Mouse (Mus musculus) left cerebral cortex, adult 2 months (tissue): ENCODE measurements around the gene Hand1. TPM values are rescaled to one million over a fixed set of nuclear protein-coding genes. Genes with fewer than 3 reads are reported as not detected.
A peak's percentile ranks its signal among the peaks of the same experiment; 100 is the strongest.
"Not testable (repeated sequence)": the region's sequence is repeated elsewhere in the genome, so short reads cannot be mapped to it uniquely, and the experiment has no call there.

Experiments
- DNase-seq, 2 experiments: peaks; one replicate each; pipeline ENCODE4 v3.0.0; 2021 to 2022; ENCODE audit warnings: low spot score in 2 of 2, mixed read lengths in 1 of 2; ENCODE audit errors: extremely low spot score in 1 of 2
- H3K27ac ChIP-seq: fragments of 200-600 bp; 2 replicates; pipeline ENCODE4 v1.8.1; 2022
- H3K4me3 ChIP-seq: fragments of 200-600 bp; 2 replicates; pipeline ENCODE4 v1.8.1; 2022
- CTCF ChIP-seq: fragments of 200-600 bp; IDR thresholded peaks from 2 replicates; pipeline ENCODE4 v1.8.1; 2022; ENCODE audit warnings: antibody characterized with exemption, mild to moderate bottlenecking, moderate library complexity
- intact Hi-C: fragments of 180-260 bp; cut with DNase I; formaldehyde crosslinking; loops from one replicate; pipeline ENCODE4 v1.15.1; 2025
- long read RNA-seq, 2 experiments: library from polyadenylated mRNA; stranded (forward); transcript quantifications; one replicate each; pipeline ENCODE4 v2.0.0; 2021; ENCODE audit warnings: borderline mapping rate in 2 of 2
- total RNA-seq, 2 experiments: library from RNA; stranded (reverse); gene quantifications; 2 replicates each; pipeline ENCODE4 v1.2.3; 2021

Hand1 gene
- total RNA-seq = not detected
- long read RNA-seq, experiment 1 = 0 reads
- long read RNA-seq, experiment 2 = 0 reads

GRCm38 (mm10) chr11:57832552-57833201, at the start of gene Hand1:
Hand1 (minus strand) TSS chr11:57832818.
- TF ChIP-seq CTCF = no peak
- no peak within 1 kb of the TSS for H3K27ac ChIP-seq

GRCm38 (mm10) chr11:57876157-57876556, 43.5 kb upstream of the Hand1 start:
- intact Hi-C loops = no loop called here
- no peak for TF ChIP-seq CTCF
- no peak overlapping the region for H3K27ac ChIP-seq

More at GRCm38 (mm10) chr11:57832552-57833201, at the start of gene Hand1:
- intact Hi-C loops = no loop called here
- DNase-seq = no peak
- no peak within 1 kb of the TSS for H3K4me3 ChIP-seq

GRCm38 (mm10) chr11:57873014-57873413, 40.4 kb upstream of the Hand1 start:
- intact Hi-C loops = no loop called here
- DNase-seq = no peak
- TF ChIP-seq CTCF = no peak
- Histone ChIP-seq H3K4me3 (no peak overlapping the region), H3K27ac (no peak overlapping the region)

More at GRCm38 (mm10) chr11:57876157-57876556, 43.5 kb upstream of the Hand1 start:
- DNase-seq = no peak
- H3K4me3 ChIP-seq = no peak overlapping the region

GRCm38 (mm10) chr11:57868753-57869460, 36.3 kb upstream of the Hand1 start:
- intact Hi-C loops = loop anchor here (2.0 to 5.0 kb wide), 2 partner anchors 48 to 66 kb away; no protein-coding TSS in a partner anchor
- no peak overlapping the region for H3K27ac ChIP-seq
- DNase-seq = peak in 1 of 2 experiments; percentile 15
- TF ChIP-seq CTCF = peak; percentile 65
- no peak overlapping the region for H3K4me3 ChIP-seq

- H3K4me3 ChIP-seq = no peak overlapping the region
- no peak overlapping the region for H3K27ac ChIP-seq
- intact Hi-C loops = loop anchor here (5.0 kb wide), 1 partner anchor 51 kb away; no protein-coding TSS in a partner anchor
- DNase-seq = no peak
- no peak for TF ChIP-seq CTCF
Observed at GRCm38 (mm10) chr11:57866466-57866865, 33.8 kb upstream of the Hand1 start.

- no peak overlapping the region for H3K27ac ChIP-seq
- intact Hi-C loops = no loop called here
- DNase-seq = no peak
- no peak overlapping the region for H3K4me3 ChIP-seq
- no peak for TF ChIP-seq CTCF
Observed at GRCm38 (mm10) chr11:57864577-57864976, 32.0 kb upstream of the Hand1 start.

GRCm38 (mm10) chr11:57862088-57862487, 29.5 kb upstream of the Hand1 start:
- DNase-seq = no peak
- Histone ChIP-seq H3K4me3 (no peak overlapping the region), H3K27ac (no peak overlapping the region)
- intact Hi-C loops = no loop called here
- TF ChIP-seq CTCF = no peak

- intact Hi-C loops = no loop called here
- no peak for TF ChIP-seq CTCF
- H3K4me3 ChIP-seq = no peak overlapping the region
- no peak for DNase-seq
- no peak overlapping the region for H3K27ac ChIP-seq
Observed at GRCm38 (mm10) chr11:57857709-57858108, 25.1 kb upstream of the Hand1 start.

- no peak for TF ChIP-seq CTCF
- DNase-seq = no peak
- H3K27ac ChIP-seq = no peak overlapping the region
- intact Hi-C loops = no loop called here
- H3K4me3 ChIP-seq = no peak overlapping the region
Observed at GRCm38 (mm10) chr11:57853571-57853970, 21.0 kb upstream of the Hand1 start.

GRCm38 (mm10) chr11:57850931-57851330, 18.3 kb upstream of the Hand1 start:
- no peak for TF ChIP-seq CTCF
- intact Hi-C loops = no loop called here
- no peak for DNase-seq

GRCm38 (mm10) chr11:57850298-57850697, 17.7 kb upstream of the Hand1 start:
- no peak for DNase-seq
- no peak for TF ChIP-seq CTCF
- intact Hi-C loops = no loop called here
- Histone ChIP-seq H3K27ac (no peak overlapping the region), H3K4me3 (no peak overlapping the region)

More at GRCm38 (mm10) chr11:57850931-57851330, 18.3 kb upstream of the Hand1 start:
- Histone ChIP-seq H3K27ac (no peak overlapping the region), H3K4me3 (no peak overlapping the region)

- no peak overlapping the region for H3K27ac ChIP-seq
- intact Hi-C loops = no loop called here
- TF ChIP-seq CTCF = no peak
- H3K4me3 ChIP-seq = no peak overlapping the region
- no peak for DNase-seq
Observed at GRCm38 (mm10) chr11:57847396-57847795, 14.8 kb upstream of the Hand1 start.

GRCm38 (mm10) chr11:57846421-57847363, 14.1 kb upstream of the Hand1 start:
- H3K4me3 ChIP-seq, DNase-seq, H3K27ac ChIP-seq, intact Hi-C loops: not testable (repeated sequence)
